Mouse (Mus musculus) 3134 (cell line): ENCODE measurements around the gene Nipal3.

Source experiments
- DNase-seq: peaks from one replicate; pipeline ENCODE4 v3.0.0-alpha.2; 2011; ENCODE audit warnings: low spot score; ENCODE audit not compliant: insufficient read length; ENCODE audit errors: extremely low read depth

The Nipal3 gene

DNA sequence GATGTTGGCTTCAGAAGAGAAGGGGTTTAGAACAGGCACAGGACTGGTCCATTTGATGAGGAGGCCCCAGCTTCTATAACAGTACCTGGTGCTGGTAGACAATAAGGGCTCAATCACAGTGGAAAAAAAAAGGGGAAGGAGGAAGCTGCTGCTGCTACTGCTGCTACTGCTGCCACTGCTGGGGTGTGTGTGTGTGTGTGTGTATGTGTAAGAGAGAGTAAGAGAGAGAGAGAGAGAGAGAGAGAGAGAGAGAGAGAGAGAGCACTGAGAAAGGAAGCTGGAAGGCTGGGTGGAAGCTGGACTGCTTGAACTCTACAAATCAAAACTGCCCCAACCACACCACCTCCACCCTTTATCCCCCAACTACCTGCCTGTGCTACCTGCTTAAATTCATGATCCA lies 56.9 kb downstream of the Nipal3 start:
- DNase-seq = no peak

- DNase-seq = no peak
Measured at GRCm38 (mm10) chr4:135436291-135436690, 58.5 kb downstream of the Nipal3 start.

DNA sequence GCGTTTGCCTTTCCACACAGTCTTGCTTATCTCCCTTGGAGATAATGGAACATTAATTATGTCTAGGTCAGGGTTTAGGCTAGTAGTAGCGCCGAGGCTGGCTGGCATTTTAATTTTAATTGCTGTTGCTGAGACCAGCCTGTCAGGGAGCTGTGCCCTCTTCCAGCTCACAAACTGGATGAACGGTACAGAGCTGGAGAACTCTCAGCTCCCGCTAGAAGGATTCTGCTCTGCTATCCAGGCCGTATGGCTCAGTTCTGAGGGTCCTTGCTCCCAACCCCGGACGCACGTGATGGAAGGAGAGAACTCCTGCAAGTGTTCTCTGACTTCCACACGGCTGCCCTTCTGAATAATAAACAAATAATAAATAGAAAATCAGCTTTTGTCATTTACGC lies 60.4 kb downstream of the Nipal3 start:
- no peak for DNase-seq

GRCm38 (mm10) chr4:135433443-135434394 lies 61.1 kb downstream of the Nipal3 start, which contains the start of gene Rcan3:
Gene Rcan3 (minus strand): TSS chr4:135433853.
- DNase-seq = peak; percentile 82

- DNase-seq = no peak
Measured at GRCm38 (mm10) chr4:135433086-135433442, 61.8 kb downstream of the Nipal3 start.

- DNase-seq = no peak
Measured at GRCm38 (mm10) chr4:135429990-135430760, 64.7 kb downstream of the Nipal3 start.

DNA sequence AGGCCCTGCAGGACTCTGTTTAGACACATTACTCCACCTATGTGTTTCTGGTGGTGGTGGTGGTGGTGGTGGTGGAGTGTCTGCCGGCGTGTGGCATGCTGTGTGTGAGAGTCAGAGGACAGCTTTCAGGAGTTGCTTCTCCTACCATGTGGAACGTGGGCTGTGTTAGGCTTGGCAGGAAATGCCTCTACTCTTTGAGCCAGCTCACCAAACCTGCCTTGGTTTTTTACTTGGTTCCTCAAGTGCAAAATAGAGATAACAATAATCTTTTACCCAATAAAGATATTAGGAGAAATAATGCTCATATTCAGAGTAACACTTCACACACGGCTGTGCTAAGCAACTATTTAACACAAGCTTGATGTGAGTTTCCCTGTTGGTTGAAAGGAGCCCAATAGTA lies 65.5 kb downstream of the Nipal3 start:
- DNase-seq = no peak

- no peak for DNase-seq
Measured at GRCm38 (mm10) chr4:135426587-135426986, 68.3 kb downstream of the Nipal3 start.

DNA sequence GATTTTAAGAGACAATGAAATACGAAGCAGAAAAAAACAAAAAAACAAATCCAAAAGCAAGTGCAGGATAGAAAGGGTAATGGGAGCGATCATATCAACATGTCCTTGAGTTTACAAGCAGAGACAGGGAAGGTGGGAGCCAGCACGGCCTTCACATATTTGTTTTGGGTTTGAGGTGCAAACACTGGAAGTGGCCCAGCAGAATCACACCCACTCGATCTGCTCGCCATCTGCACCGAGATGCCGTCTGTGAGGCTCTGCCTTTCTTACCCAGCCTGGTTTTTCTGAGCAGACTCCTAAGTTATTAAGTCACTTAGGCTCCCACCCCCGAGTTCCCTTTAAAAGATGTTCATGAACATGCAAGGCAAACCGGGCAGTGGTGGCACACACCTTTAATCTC lies 69.2 kb downstream of the Nipal3 start:
- no peak for DNase-seq

DNA sequence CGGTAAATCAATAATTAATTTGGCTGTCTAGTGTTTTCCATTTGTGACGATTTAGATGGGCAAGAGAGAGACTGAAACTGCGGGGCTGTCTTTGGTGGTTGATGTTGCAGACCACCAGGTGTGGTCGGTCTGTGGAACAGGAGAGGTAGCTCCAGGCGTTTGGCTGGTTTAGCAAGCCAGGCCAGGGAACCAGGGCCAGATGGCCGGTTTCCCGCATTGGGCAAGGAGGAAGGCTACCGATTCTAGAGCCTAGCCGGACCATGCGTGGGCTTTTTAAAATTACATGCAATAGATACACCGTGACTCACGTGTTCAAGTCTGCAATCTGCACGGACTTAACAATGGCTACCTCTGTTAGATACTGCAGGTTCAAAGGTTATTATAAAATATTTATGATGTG lies 73.9 kb downstream of the Nipal3 start:
- no peak for DNase-seq

DNA sequence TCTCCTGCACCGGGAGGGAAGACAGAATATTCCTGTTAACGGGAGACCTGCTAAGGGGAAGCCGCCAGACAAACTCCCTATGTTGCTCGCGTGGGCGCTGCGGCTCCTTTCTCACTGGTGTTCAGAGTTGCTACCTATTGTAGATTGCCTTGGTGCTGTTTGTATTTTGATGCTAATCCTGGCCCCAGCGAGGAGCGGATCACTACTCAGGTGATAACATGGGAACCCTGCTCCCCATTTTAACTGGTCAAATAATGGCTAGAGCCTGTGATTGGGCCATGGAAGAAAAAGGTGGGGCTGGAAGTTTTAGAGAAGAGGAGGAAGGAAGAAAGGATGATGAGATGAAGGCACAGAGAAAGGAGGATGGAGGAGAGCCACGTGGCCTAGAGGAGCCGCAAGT lies 74.4 kb downstream of the Nipal3 start:
- no peak for DNase-seq

DNA sequence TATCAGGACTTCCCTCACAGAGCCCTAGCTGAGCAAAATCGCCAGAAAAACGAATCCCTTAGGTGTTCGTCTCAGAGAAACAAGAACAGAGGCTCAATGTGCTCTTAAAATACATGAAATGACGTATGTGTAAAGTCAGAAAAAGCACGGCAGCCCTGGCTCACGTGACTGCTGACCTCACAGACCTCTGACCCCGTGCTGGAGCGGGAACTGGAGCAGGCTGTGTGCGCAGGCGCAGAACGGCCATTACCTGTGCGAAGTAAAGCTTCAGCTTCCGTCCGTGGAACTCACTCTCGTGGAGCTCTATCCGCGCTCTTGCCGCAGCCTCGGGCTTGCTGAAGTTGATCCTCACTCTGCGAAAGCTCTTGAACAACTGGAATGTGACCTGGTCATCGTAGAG lies 74.8 kb downstream of the Nipal3 start:
- no peak for DNase-seq

GRCm38 (mm10) chr4:135416367-135416766 lies 78.5 kb downstream of the Nipal3 start:
- no peak for DNase-seq

GRCm38 (mm10) chr4:135413491-135413890 lies 81.3 kb downstream of the Nipal3 start:
- DNase-seq = no peak

DNA sequence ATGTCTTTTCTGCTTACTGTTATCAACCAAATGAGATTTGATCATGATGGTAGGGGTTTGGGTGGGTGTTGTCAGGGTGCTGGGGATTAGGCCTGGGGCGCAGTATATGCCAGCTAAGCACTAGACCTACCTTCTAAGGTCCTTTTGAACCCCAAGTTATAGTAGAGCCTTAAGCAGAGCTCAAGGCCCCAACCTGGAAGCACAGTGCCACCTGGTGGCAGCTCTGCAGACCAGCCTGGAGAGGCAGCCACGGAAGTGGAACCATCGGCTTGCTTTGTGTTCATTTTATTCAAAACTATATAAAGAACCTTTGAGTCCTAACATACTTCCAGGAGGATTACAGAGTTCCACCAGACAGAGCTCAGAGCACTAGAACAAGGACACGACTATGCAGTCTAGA lies 83.2 kb downstream of the Nipal3 start:
- DNase-seq = no peak

DNA sequence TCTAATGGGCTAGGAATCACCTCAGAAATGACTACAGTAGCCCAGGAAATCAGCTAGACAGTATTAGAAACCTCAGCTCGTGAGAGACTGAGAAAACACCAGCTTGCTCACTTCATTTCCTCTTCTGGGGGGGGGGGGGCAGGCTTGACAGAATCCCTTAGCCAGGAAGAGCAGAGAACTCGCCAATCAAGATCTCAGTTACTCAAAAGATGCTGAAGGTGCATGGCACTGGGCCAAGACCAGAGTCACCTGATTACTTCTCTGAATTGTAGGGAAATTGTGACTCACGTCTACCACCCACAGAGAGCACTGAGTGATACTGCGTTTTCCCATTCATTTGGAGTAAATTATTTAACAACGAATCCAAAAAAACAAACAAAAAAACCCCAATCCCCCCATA lies 88.7 kb downstream of the Nipal3 start:
- DNase-seq = no peak

GRCm38 (mm10) chr4:135404916-135405315 lies 89.9 kb downstream of the Nipal3 start:
- no peak for DNase-seq

DNA sequence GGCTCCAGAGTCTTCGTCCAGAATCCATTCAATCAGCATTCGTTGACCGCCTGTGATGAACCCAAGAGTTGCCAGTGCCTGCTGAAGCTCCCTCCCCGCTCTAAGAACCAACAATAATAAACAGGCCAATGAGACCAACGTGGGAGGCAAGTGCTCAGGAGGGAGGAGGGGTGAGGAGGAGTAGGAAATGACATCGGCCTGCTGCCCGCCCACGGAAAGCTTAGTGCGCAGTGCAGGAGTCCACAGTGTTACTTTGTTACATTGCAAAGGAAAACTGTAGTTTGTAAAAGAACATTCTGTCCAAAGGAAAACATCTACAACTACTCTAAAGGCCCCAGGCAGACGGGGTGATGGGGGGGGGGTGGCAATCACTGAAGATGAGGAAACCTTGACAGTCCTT lies 90.8 kb downstream of the Nipal3 start:
- DNase-seq = no peak

DNA sequence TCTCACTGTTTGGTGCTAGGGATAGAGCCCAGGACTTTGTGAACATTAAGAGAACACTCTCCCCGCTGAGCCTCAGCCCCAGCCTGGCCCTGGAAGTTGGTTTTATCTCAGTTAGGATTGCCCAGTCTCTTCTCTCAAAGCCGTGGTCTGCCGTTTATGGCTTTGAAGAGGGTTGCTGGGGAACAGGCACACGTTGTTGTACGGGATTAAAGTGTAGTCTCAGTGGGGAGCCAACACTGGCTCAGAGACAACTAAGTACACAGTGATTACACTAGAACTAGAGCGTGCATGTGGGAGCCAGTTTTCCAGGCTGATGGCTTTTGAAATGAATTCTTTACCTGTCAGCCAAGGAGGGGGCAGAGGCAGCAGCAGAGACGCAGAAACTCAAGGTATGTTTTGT lies 93.0 kb downstream of the Nipal3 start:
- DNase-seq = no peak

DNA sequence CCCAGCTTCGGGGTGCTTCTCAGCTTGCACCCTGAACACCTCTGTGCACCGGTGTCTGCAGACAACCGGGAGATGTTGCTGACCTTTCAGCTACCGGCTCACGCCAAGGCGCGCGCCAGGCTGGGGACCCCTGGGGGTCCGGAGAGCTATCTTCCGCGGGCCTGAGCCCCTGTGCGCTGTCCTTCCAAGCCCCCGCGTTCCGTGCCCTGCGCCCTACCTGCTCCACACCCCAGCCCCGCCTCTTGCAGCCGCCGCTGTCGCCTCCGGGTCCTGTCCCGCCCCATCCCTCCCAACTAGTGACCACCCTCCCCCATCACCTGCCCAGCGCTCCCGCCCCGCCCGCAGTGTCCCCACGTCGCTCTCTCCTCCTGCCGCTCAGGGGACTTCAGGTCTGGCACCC lies 96.8 kb downstream of the Nipal3 start, which contains the start of gene Ncmap:
Gene Ncmap, minus strand, starts transcription at position 237 of the 400 bp plus-strand sequence.
- no peak for DNase-seq

DNA sequence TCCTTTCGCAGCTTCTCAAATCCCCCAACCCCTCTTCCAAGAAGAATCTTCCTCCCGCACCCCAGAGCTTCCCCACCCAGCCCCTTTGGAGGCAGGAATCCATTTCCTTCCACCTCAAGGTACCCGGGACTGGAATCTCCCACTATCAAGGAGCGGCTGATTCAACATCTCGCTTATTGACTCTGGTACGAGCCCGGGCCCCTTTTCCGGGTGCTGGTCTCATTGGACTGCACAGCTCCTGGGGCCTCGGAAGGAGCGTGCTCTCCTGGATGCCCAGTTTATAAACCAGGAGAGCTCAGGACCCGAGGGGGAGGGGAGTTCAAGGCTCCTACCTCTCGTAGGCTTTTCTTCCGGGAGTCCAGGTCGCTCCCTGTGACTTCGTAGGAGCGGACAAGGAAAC lies 97.3 kb downstream of the Nipal3 start:
- no peak for DNase-seq

DNA sequence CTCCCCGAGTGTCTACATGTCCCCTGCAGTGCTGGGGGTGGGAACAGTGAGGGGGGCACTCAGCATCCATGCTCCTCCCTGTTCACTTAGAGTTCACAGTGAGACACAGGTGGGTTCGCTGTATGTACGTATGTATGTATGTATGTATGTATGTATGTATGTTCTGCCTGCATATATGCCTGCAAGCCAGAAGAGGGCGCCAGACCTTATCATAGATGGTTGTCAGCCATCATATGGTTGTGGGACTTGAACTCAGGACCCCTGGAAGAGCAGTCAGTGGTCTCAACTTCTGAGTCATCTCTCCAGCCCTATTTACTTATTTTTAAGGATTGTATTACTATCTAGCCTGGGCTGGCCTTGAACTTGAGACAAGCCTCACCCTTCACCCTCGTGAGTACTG lies 98.5 kb downstream of the Nipal3 start:
- no peak for DNase-seq
